Mouse (Mus musculus): ENCODE measurements around the gene Hrg. TPM values are rescaled to one million over a fixed set of nuclear protein-coding genes. Genes with fewer than 3 reads are reported as not detected.
"Not testable (repeated sequence)": the region's sequence is repeated elsewhere in the genome, so short reads cannot be mapped to it uniquely, and the experiment has no call there.

The Hrg gene
- polyA plus RNA-seq, 1 experiment from 2014 or later: not detected

- Histone ChIP-seq H3K27me3 (ENCODE audit: insufficient read depth, poor library complexity, severe bottlenecking) (no peaks in the 10 kb centered on the region), H3K4me1 (replicated peaks) (no peaks in the 10 kb centered on the region), H3K4me3 (no peak overlapping the region), H3K27ac (no peak overlapping the region), H3K9me3 (no peaks in the 10 kb centered on the region), H3K36me3 (no peaks in the 10 kb centered on the region)
- DNase-seq (ENCODE audit: low spot score): no peak
- 78% methylated on average over 1 of the region's 1 CpGs for WGBS
These were observed 16.6 kb downstream of the Hrg start for GRCm38 (mm10) chr16:22967383-22968030.

DNA sequence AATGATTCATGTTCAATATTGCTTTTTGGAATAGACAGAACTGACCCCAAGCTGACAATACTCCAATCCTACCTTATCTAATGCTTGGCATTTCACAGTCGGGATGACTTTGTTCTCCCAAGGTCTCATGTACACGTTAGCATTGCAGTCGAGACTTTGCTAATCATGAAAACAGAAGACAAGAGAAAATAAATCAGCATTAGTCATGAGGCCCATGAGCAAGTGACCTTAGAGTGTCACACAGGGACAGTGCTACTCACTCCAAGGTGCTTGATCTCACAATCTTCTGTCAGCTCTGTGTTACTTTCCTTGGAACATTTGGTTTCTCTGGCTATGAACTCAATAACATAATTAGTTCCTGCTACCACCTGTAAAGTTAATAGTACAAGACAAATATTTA lies 46.1 kb downstream of the Hrg start:
- WGBS: 89% methylated on average over 3 of the region's 3 CpGs
- not testable (repeated sequence) for H3K9me3 ChIP-seq; H3K27me3 ChIP-seq (ENCODE audit: insufficient read depth, poor library complexity, severe bottlenecking); H3K36me3 ChIP-seq; H3K4me3 ChIP-seq; H3K27ac ChIP-seq; H3K4me1 ChIP-seq (replicated peaks); DNase-seq (ENCODE audit: low spot score)

Other genes with a start within 250 kb of the Hrg start
- gene Crygs, start 139.5 kb upstream of the Hrg start, polyA plus RNA-seq (2016; fragmentation: Nextera tagmentation; extraction: Ambion mirVana): 0.84 TPM in 1 of 2 replicates, not detected in the other
- gene Tbccd1, start 93.4 kb upstream of the Hrg start, polyA plus RNA-seq (2016; fragmentation: Nextera tagmentation; extraction: Ambion mirVana): 32.3 and 37.6 TPM in 2 replicates
- 93.2 and 98.3 TPM in 2 replicates for gene Dnajb11, start 93.2 kb upstream of the Hrg start, polyA plus RNA-seq (2016; fragmentation: Nextera tagmentation; extraction: Ambion mirVana)
- 0.31 TPM in 1 of 2 replicates, not detected in the other for gene Ahsg, start 59.8 kb upstream of the Hrg start, polyA plus RNA-seq (2016; fragmentation: Nextera tagmentation; extraction: Ambion mirVana)
- gene Fetub, start 32.7 kb upstream of the Hrg start, polyA plus RNA-seq (2016; fragmentation: Nextera tagmentation; extraction: Ambion mirVana): not detected in 2 replicates
- gene Kng2, start 78.4 kb downstream of the Hrg start, polyA plus RNA-seq (2016; fragmentation: Nextera tagmentation; extraction: Ambion mirVana): not detected in 2 replicates
- not detected in 2 replicates for gene Kng1, start 106.8 kb downstream of the Hrg start, polyA plus RNA-seq (2016; fragmentation: Nextera tagmentation; extraction: Ambion mirVana)
- 133 and 157 TPM in 2 replicates for gene Eif4a2, start 156.4 kb downstream of the Hrg start, polyA plus RNA-seq (2016; fragmentation: Nextera tagmentation; extraction: Ambion mirVana)
- 190 and 227 TPM in 2 replicates for gene Rfc4, start 176.7 kb downstream of the Hrg start, polyA plus RNA-seq (2016; fragmentation: Nextera tagmentation; extraction: Ambion mirVana)
- not detected in 2 replicates for gene Adipoq, start 195.5 kb downstream of the Hrg start, polyA plus RNA-seq (2016; fragmentation: Nextera tagmentation; extraction: Ambion mirVana)